Mouse (Mus musculus): ENCODE results near the gene Chst13. TPM values are rescaled to one million over a fixed set of nuclear protein-coding genes. Genes with fewer than 3 reads are reported as not detected.

The Chst13 gene
- total RNA-seq (2021), result 1 to 10 TPM; 1.8 TPM
- long read RNA-seq, experiment 1, partial matches to known transcripts, result 0 of 5 reads
- long read RNA-seq, experiment 1, other reads (novel, unspliced or antisense), result 1 of 5 reads
- long read RNA-seq, experiment 2, transcript Chst13-201 (3 exons, 1,653 nt), result major isoform, 7 of 8 reads
- long read RNA-seq, experiment 2, partial matches to known transcripts, result 0 of 8 reads
- long read RNA-seq, experiment 2, other reads (novel, unspliced or antisense), result 1 of 8 reads

- DNase-seq, result peak; percentile 42
Measured at GRCm38 (mm10) chr6:90324991-90325390, at the start of gene Chst13. Gene Chst13, minus strand, starts transcription at chr6:90325185.

- DNase-seq, result no peak
Measured at GRCm38 (mm10) chr6:90374647-90375046, 49.7 kb upstream of the Chst13 start.

GRCm38 (mm10) chr6:90369725-90370553, 45.0 kb upstream of the Chst13 start:
- DNase-seq, result peak; percentile 54

- peak; percentile 99 for DNase-seq
Measured at GRCm38 (mm10) chr6:90368976-90369724, 44.2 kb upstream of the Chst13 start, which contains the start of gene Zxdc. Gene Zxdc, plus strand, starts transcription at chr6:90369492.

GRCm38 (mm10) chr6:90363301-90363700, 38.3 kb upstream of the Chst13 start:
- no peak for DNase-seq

- DNase-seq, result no peak
Measured at GRCm38 (mm10) chr6:90360922-90361614, 36.1 kb upstream of the Chst13 start.

GRCm38 (mm10) chr6:90360024-90360781, 35.2 kb upstream of the Chst13 start:
- DNase-seq, result peak; percentile 65

GRCm38 (mm10) chr6:90359445-90359844, 34.5 kb upstream of the Chst13 start:
- no peak for DNase-seq

- no peak for DNase-seq
Measured at GRCm38 (mm10) chr6:90358142-90358541, 33.2 kb upstream of the Chst13 start.

GRCm38 (mm10) chr6:90350011-90350410, 25.0 kb upstream of the Chst13 start:
- no peak for DNase-seq

GRCm38 (mm10) chr6:90348500-90348899, 23.5 kb upstream of the Chst13 start:
- DNase-seq, result no peak

GRCm38 (mm10) chr6:90347183-90347582, 22.2 kb upstream of the Chst13 start:
- no peak for DNase-seq

- DNase-seq, result no peak
Measured at GRCm38 (mm10) chr6:90342343-90342742, 17.4 kb upstream of the Chst13 start.

GRCm38 (mm10) chr6:90334244-90334643, 9.3 kb upstream of the Chst13 start:
- DNase-seq, result no peak

GRCm38 (mm10) chr6:90332561-90333425, 7.8 kb upstream of the Chst13 start, which contains the start of gene Uroc1:
Gene Uroc1, plus strand, starts transcription at chr6:90333284.
- no peak for DNase-seq

GRCm38 (mm10) chr6:90329953-90330352, 5.0 kb upstream of the Chst13 start:
- DNase-seq, result peak; percentile 67

- no peak for DNase-seq
Measured at GRCm38 (mm10) chr6:90327670-90328069, 2.7 kb upstream of the Chst13 start.

- no peak for DNase-seq
Measured at GRCm38 (mm10) chr6:90324463-90324862, 522 bp downstream of the Chst13 start.

- DNase-seq, result no peak
Measured at GRCm38 (mm10) chr6:90324026-90324425, 959 bp downstream of the Chst13 start.

GRCm38 (mm10) chr6:90321811-90322210, 3.2 kb downstream of the Chst13 start:
- no peak for DNase-seq

Measured in gastrocnemius, postnatal 10 days (tissue).